Mouse (Mus musculus) macrophage (primary cell): ENCODE measurements around the gene Commd1. TPM values are rescaled to one million over a fixed set of nuclear protein-coding genes. Genes with fewer than 3 reads are reported as not detected.
A peak's percentile ranks its signal among the peaks of the same experiment; 100 is the strongest.

Experiments used
- H3K27ac ChIP-seq: fragments of 350-480 bp; formaldehyde crosslinking; 2 replicates; pipeline ENCODE4 v1.9.0; 2021
- H3K36me3 ChIP-seq: fragments of 350-480 bp; formaldehyde crosslinking; 2 replicates; pipeline ENCODE4 v1.9.0; 2021; ENCODE audit errors: inconsistent target
- H3K4me3 ChIP-seq: fragments of 350-480 bp; formaldehyde crosslinking; 2 replicates; pipeline ENCODE4 v1.9.0; 2021; ENCODE audit errors: inconsistent target
- H3K79me2 ChIP-seq: fragments of 350-480 bp; formaldehyde crosslinking; 2 replicates; pipeline ENCODE4 v1.9.0; 2021; ENCODE audit errors: inconsistent target
- WGBS: methylation state at CpG from one replicate; pipeline ENCODE4 v1.1.7; 2026; ENCODE audit warnings: inconsistent platforms; ENCODE audit not compliant: missing documents; 5-methylcytosine and 5-hydroxymethylcytosine counted together
- polyA plus RNA-seq: library from polyadenylated mRNA; stranded (reverse); fragments of 250-400 nt; gene quantifications from 3 replicates; pipeline ENCODE4 v1.2.4, GENCODE M21; 2018; ENCODE audit warnings: inconsistent platforms

Gene Commd1
- polyA plus RNA-seq, 1 experiment from 2014 or later: 67.8 TPM

DNA sequence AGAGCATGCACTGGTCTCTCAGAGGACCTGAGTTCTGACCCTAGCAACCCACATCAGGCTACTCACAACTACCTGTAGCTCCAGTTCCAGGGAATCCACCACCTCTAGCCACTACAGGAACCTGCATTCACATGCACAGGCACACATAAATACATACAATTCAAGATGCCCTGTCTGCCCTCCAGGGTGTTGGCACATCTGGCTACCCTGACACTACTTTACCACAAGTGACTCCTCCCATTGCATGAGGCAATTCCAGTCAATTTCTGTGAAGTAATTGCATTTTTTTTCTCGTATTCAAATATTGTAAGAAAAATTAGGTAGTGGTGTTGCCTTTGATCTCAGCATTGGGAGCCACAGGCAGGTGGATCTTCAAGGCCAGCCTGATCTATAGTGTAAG, 3.0 kb downstream of the Commd1 start:
- Histone ChIP-seq H3K4me3 (no peak overlapping the region), H3K36me3 (no peaks in the 10 kb centered on the region; the same call in 1 of the 2 replicates), H3K79me2 (peaks cover 74% of the 10 kb centered on the region), H3K27ac (no peak overlapping the region)
- WGBS: 39% methylated on average over 1 of the region's 1 CpGs

DNA sequence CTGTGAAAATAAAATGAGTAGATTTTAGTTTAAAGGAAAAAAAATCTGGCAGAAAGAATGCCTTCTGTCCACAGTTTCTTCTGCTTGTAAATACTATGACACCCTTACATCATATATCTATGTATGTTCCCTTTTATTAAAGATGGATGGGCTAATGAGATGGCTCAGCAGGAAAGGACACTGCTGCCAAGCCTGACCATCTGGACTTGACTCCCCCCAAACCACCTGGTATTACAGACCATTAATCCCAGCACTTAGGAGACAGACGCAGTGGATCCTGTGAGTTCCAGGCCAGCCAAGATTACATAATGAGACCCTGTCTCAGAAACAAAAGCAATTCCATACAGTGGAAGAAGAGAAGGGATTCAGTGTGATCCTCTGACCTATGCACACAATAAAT, 3.5 kb downstream of the Commd1 start:
- Histone ChIP-seq H3K79me2 (peaks cover 79% of the 10 kb centered on the region), H3K36me3 (no peaks in the 10 kb centered on the region; the same call in 1 of the 2 replicates), H3K27ac (no peak overlapping the region), H3K4me3 (no peak overlapping the region)
- 90% methylated on average over 1 of the region's 1 CpGs for WGBS

DNA sequence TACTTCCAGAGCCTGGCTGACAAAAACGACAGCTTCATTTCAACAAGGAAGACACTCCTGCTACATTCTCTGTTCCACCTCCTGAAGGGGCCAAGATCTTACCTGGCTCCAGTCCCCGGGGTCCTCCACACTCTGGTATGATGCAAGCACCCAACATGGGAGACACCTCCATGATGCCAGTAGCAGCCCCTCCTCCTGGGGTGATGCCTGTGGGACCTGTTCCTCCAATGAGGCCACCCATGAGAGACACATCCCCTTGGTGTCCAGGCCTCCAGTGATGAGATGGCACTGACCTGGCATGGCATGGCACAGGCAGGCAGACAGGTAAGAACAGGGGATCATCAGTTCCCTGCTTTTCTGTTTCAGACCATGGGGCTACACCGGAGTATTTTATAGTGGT, 4.0 kb downstream of the Commd1 start:
- 85% methylated on average over 3 of the region's 3 CpGs for WGBS
- peaks cover 83% of the 10 kb centered on the region for H3K79me2 ChIP-seq
- no peak overlapping the region for H3K27ac ChIP-seq
- no peaks in the 10 kb centered on the region; the same call in 1 of the 2 replicates for H3K36me3 ChIP-seq
- no peak overlapping the region for H3K4me3 ChIP-seq

DNA sequence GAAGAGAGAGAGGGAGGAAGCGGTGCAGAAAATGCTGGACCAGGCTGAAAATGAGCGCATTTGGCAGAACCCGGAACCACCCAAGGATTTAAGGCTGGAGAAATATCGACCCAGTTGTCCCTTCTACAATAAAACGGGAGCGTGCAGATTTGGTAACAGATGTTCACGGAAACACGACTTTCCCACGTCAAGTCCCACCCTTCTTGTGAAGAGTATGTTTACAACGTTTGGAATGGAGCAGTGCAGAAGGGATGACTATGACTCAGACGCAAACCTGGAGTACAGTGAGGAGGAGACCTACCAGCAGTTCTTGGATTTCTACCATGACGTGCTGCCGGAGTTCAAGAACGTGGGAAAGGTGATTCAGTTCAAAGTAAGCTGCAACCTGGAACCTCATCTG, 8.6 kb downstream of the Commd1 start:
- 43% methylated on average over 14 of the region's 14 CpGs for WGBS
- Histone ChIP-seq H3K4me3 (peak overlapping the region; percentile 66), H3K27ac (peak overlapping the region; percentile 57), H3K79me2 (peaks cover 82% of the 10 kb centered on the region), H3K36me3 (no peaks in the 10 kb centered on the region; the same call in 1 of the 2 replicates)

DNA sequence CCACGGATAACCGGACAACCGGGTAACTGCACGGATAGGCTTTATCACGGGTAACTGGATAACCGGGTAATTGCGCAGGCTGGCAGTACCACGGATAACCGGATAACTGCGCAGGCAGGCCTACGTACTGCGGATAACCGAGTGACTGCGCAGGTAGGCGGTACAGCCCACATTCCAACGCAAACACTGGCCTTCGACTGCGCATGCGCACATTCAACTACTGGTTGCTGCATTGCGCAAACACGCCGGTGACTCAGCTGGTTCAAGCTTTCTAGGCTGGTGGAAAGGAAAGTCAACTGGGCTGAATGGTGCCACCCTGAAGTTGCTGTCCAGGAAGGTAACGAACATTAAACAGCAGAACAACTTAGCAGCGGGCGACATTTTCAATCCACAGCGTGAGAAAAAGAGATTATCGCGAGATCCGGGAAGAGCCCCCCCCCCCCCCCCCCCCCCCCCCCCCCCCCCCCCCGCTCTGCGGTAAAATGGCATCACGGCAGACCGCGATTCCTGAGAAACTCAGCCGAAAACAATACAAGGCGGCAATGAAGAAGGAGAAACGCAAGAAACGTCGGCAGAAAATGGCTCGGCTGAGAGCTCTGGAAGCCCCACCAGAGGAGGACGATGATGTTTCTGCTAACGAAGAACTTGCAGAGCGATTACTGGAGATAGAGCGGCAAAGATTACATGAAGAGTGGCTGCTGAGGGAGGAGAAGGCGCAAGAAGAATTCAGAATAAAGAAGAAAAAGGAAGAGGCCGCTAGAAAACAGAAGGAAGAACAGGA, 9.2 kb downstream of the Commd1 start:
- H3K36me3 ChIP-seq: no peaks in the 10 kb centered on the region; the same call in 1 of the 2 replicates
- H3K79me2 ChIP-seq: peaks cover 82% of the 10 kb centered on the region
- H3K4me3 ChIP-seq: peak overlapping the region; percentile 66
- WGBS: 36% methylated on average over 38 of the region's 46 CpGs
- peak overlapping the region; percentile 57 for H3K27ac ChIP-seq

DNA sequence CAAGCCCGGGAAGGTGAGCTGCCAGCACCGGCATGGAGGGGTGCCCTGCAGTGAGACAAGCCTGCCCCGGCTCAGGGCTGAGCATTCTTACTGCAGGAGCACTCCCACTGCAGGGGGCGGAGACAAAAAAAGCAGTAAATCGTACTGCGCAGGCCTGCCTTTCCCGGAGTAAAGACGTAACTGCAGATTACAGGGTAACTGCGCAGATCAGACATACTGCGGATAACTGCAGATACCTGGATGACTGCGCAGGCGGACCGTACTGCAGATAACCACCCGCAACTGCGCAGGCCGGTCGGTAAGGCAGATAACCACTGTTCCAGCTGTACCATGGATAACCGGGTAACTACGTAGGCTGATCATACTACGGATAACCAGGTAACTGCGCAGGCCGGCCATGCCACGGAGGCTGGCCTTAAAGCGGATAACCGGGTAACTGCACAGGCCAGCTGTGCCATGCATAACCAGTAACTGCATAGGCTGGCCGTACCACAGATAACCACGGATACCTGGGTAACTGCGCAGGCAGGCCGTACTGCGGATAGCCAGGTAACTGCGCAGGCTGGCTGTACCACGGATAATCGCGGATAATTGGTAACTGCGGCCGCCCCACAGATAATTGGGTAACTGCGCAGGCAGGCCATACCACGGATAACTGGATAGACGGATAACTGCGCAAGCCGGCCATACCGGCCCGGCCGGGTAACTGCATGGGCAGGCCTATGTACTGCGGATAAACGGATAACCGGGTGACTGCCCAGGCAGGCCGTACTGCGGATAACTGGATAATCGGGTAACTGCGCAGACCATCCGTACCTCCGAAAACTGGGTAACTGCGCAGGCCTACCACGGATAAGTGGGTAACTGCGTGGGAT, 10.1 kb downstream of the Commd1 start, which contains the start of gene Zrsr1:
TSS of gene Zrsr1 (plus strand) at position 171 of the 875 bp plus-strand sequence.
- H3K27ac ChIP-seq: peak within 1 kb of the TSS; percentile 57
- H3K79me2 ChIP-seq: peaks cover 79% of the 10 kb centered on the region
- WGBS: 55% methylated on average over 54 of the region's 56 CpGs
- H3K36me3 ChIP-seq: no peaks in the 10 kb centered on the region
- peak within 1 kb of the TSS; percentile 66 for H3K4me3 ChIP-seq

DNA sequence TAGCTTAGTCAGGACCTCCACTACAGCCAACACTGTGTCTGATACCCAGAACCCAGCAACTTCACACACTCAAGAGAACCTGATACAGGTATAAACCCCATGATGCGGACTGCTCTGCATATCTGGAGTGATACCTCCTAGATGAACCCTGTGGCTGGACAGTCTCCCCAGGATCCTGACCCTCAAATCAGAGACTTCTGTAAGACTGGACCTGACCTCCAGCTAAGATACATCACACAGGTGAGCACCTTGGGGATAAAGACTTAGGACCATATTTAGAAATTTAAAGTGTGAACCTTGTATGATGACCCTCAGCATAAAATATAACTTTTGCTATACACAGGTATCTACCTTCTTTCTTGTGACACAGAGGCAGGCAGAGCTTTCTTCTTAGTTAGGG, 11.6 kb downstream of the Commd1 start:
- H3K79me2 ChIP-seq: peaks cover 73% of the 10 kb centered on the region
- H3K4me3 ChIP-seq: no peak overlapping the region
- no peak overlapping the region for H3K27ac ChIP-seq
- WGBS: 100% methylated on average over 1 of the region's 1 CpGs
- H3K36me3 ChIP-seq: no peaks in the 10 kb centered on the region

DNA sequence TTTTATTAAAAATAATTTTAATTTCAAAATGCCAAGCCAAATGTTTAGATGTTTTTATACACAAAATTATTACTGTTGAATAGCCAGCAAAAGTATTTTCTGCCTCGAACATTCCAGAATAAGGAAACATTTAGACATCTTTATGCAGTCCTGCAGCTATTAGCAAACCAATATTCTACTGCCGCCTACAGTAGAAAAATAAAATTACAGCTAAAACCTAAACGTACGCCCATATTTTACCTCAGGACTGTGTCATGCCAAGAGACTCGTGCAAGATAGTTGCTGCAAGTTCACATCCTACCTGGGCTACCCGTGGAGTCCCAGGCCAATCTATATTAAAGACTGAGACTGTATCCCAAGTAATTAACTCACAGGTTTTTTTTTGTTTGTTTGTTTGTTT, 12.7 kb downstream of the Commd1 start:
- H3K27ac ChIP-seq: no peak overlapping the region
- 30% methylated on average over 6 of the region's 6 CpGs for WGBS
- H3K79me2 ChIP-seq: peaks cover 67% of the 10 kb centered on the region

DNA sequence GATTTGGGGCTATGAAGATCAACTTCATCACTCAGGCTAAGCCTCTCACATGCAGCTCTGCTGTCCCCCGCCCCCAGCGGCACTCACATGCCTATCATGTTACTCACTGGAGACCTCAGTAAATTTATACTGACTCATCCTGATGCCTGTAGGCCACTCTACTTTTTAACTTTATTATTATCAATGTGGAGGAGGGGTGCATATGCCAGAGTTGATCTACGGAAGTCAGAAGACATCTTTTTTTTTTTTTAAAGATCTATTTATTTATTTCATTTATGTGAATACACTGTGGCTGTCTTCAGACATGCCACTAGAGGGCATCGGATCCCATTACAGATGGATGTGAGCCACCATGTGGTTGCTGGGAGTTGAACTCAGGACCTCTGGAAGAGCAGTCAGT, 16.7 kb downstream of the Commd1 start:
- peaks cover 42% of the 10 kb centered on the region; the same call in 1 of the 2 replicates for H3K79me2 ChIP-seq
- no peak overlapping the region for H3K4me3 ChIP-seq
- no peak overlapping the region for H3K27ac ChIP-seq
- WGBS: 94% methylated on average over 4 of the region's 4 CpGs
- no peaks in the 10 kb centered on the region for H3K36me3 ChIP-seq

More for the DNA sequence above, 12.7 kb downstream of the Commd1 start:
- H3K36me3 ChIP-seq: no peaks in the 10 kb centered on the region
- H3K4me3 ChIP-seq: no peak overlapping the region

DNA sequence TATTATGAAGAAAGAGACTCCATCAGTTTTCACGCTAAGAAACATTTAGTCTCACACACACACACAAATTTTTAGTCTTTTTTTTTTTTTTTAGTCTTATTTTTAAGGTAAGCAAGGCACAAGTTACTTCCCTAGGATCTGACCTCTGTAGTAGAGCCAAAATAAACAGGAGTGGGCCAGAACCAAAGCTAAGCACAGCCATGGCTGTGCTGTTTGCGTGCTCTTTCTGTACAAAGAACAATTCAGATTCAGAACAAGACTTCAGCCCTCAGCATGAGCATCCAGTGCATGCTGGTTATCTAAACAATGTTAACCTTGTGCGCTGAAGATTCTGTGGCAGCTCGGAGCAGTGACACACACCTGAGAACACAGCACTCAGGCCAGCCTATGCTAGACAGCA, 17.8 kb downstream of the Commd1 start:
- Histone ChIP-seq H3K27ac (no peak overlapping the region), H3K4me3 (no peak overlapping the region), H3K79me2 (peaks cover 48% of the 10 kb centered on the region; the same call in 1 of the 2 replicates), H3K36me3 (no peaks in the 10 kb centered on the region)
- WGBS: 95% methylated on average over 3 of the region's 4 CpGs

DNA sequence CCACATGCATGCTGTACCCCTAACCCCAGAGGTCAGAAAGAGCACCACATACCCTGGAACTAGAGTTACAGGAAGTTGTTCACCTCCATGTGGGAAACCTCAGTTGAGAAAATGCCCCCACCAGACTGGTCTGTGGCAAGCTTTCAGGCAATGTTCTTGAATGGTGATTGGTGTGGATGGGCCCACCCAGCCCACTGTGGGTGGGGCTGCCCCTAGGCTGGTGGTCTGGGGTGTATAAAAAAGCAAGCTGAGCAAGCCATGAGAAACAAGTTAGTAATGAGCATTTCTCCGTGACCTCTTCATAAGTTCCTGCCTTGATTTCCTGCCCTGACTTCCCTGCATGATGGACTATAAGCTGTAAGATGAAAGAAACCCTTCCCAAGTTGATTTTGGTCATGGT, 20.1 kb downstream of the Commd1 start:
- 93% methylated on average over 1 of the region's 1 CpGs for WGBS

DNA sequence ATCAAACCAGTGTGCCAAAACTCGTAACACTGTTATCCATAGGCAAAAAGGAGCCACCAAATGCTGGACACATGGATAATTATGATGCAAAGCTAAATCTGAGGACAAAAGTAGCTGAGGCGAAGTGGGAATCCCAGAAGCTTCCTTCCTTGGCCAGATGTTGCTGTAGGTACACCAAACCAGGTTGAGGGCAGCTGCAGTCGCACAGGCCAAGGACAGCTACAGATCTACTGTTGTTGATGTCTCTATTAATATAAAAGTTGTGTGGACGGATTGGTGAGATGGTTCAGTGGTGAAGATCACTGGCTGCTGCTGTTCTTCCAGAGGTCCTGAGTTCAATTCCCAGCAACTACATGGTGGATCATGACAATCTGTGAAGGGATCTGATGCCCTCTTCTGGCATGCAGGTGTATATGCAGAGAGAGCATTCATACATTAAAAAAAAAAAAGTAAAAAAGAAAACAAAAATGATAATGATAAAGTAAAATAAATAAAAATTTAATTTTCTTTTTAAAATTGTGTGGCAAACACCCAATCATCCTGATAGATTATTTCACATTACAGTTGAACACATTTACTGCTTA, 24.3 kb downstream of the Commd1 start:
- Histone ChIP-seq H3K79me2 (peaks cover 23% of the 10 kb centered on the region; the same call in 1 of the 2 replicates), H3K36me3 (no peaks in the 10 kb centered on the region), H3K27ac (no peak overlapping the region), H3K4me3 (no peak overlapping the region)
- 89% methylated on average over 4 of the region's 4 CpGs for WGBS

More for the DNA sequence above, 20.1 kb downstream of the Commd1 start:
- no peak overlapping the region for H3K27ac ChIP-seq
- peaks cover 43% of the 10 kb centered on the region; the same call in 1 of the 2 replicates for H3K79me2 ChIP-seq
- no peak overlapping the region for H3K4me3 ChIP-seq
- H3K36me3 ChIP-seq: no peaks in the 10 kb centered on the region

DNA sequence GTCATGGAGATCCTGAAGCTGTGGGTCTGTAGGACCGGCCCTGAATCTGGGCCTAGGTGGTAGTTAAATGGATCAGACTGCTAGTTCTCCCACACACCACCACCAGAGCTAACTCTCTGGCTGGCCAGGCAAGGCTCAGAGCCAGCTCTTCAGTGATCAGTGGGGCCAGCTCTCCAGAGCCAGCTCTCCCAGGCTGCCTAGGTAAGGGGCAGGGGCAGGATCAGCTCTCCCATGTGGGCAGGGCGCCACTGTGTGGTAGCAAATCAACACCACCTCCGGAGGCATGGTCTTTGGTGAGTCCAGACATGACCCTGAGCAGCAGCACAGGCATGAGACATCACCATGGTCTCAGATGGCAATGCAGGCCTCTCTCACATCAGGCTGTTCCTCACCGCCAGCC, 25.4 kb downstream of the Commd1 start:
- no peak overlapping the region for H3K27ac ChIP-seq
- H3K4me3 ChIP-seq: no peak overlapping the region
- peaks cover 23% of the 10 kb centered on the region; the same call in 1 of the 2 replicates for H3K79me2 ChIP-seq
- no peaks in the 10 kb centered on the region for H3K36me3 ChIP-seq
- WGBS: 73% methylated on average over 4 of the region's 4 CpGs

DNA sequence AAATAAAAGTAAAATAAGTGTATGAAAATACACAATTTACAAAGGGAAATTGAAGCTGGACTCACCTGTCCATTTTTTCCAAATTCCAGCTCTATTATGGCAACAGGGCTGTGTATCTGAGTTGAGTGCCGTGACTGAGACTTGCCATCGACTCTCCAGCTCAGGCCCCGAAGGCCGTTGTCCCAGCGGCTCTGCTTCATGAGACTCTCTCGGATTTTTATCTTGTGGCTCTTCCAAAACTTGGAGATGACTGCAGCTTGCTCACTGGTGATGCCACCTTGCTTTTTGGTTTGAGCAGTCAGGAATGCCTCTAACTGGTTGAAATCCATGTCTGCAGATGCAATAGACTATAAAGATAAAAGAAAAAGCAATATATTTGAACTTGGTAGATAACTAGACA, 25.8 kb downstream of the Commd1 start:
- H3K79me2 ChIP-seq: peaks cover 23% of the 10 kb centered on the region; the same call in 1 of the 2 replicates
- no peak overlapping the region for H3K4me3 ChIP-seq
- H3K27ac ChIP-seq: no peak overlapping the region
- no peaks in the 10 kb centered on the region for H3K36me3 ChIP-seq
- 95% methylated on average over 6 of the region's 6 CpGs for WGBS
